Mouse (Mus musculus) heart, postnatal 0 days (tissue): Measurements from ENCODE around the gene Rsbn1l.

Experiments used
- CTCF ChIP-seq: IDR thresholded peaks from 2 replicates; pipeline ENCODE4 v1.5.1; 2016; ENCODE audit warnings: antibody characterized with exemption, control low read depth, low read depth
- EP300 ChIP-seq: IDR thresholded peaks from 2 replicates; pipeline ENCODE4 v1.6.1; 2016; ENCODE audit warnings: antibody characterized with exemption, low read depth

GRCm38 (mm10) chr5:20950855-20951650 lies 5.1 kb downstream of the Rsbn1l start:
- no peak for TF ChIP-seq CTCF
- TF ChIP-seq EP300, result no peak
